Mouse (Mus musculus) ES-E14 (cell line): ENCODE results near the gene Senp3. TPM values are rescaled to one million over a fixed set of nuclear protein-coding genes. Genes with fewer than 3 reads are reported as not detected.

Experiments used
- DNase-seq: peaks from one replicate; pipeline ENCODE4 v3.0.0-alpha.2; 2013; ENCODE audit warnings: low read depth, low spot score
- H3K27ac ChIP-seq: 2 replicates; pipeline ENCODE4 v1.5.1; 2012; ENCODE audit warnings: low read depth, mild to moderate bottlenecking, low read length, moderate library complexity, mixed read lengths; ENCODE audit not compliant: poor library complexity, insufficient read depth, severe bottlenecking
- H3K36me3 ChIP-seq: 2 replicates; pipeline ENCODE4 v1.6.1; 2012; ENCODE audit warnings: mild to moderate bottlenecking, low read length, moderate library complexity, mixed read lengths; ENCODE audit not compliant: control insufficient read depth, poor library complexity, insufficient read depth, severe bottlenecking
- H3K4me1 ChIP-seq, 2 experiments: fragments of 150-350 bp in 1 of 2; sonication (generic) in 1 of 2; 2 replicates each; pipeline ENCODE4 v1.6.1; 2012; ENCODE audit warnings: low read length in 2 of 2, mild to moderate bottlenecking in 1 of 2, mixed read lengths in 1 of 2; ENCODE audit not compliant: control insufficient read depth in 2 of 2, insufficient read depth in 2 of 2, poor library complexity in 1 of 2
- H3K4me3 ChIP-seq, 2 experiments: fragments of 150-350 bp in 1 of 2; sonication (generic) in 1 of 2; 2 replicates each; pipeline ENCODE4 v1.5.1; 2012; ENCODE audit warnings: low read length in 2 of 2, low read depth in 1 of 2, mild to moderate bottlenecking in 1 of 2, mixed read lengths in 1 of 2; ENCODE audit not compliant: insufficient read depth in 1 of 2, poor library complexity in 1 of 2, severe bottlenecking in 1 of 2
- H3K9ac ChIP-seq: 2 replicates; pipeline ENCODE4 v1.6.1; 2012; ENCODE audit warnings: low read depth, mild to moderate bottlenecking, low read length, mixed read lengths; ENCODE audit not compliant: poor library complexity, insufficient read depth, severe bottlenecking
- H3K9me3 ChIP-seq: fragments of 150-350 bp; sonication (generic); 2 replicates; pipeline ENCODE4 v1.6.1; 2012; ENCODE audit warnings: low read depth, mild to moderate bottlenecking, low read length; ENCODE audit not compliant: control insufficient read depth, insufficient read depth
- CHD2 ChIP-seq: IDR thresholded peaks from 2 replicates; pipeline ENCODE4 v1.6.1; 2014; ENCODE audit warnings: mild to moderate bottlenecking, low read depth, low read length, inconsistent platforms
- HCFC1 ChIP-seq: IDR thresholded peaks from 2 replicates; pipeline ENCODE4 v1.6.1; 2012; ENCODE audit warnings: low read length, inconsistent platforms, borderline replicate concordance; ENCODE audit not compliant: insufficient read depth
- MAFK ChIP-seq: IDR thresholded peaks from 2 replicates; pipeline ENCODE4 v1.6.1; 2014; ENCODE audit warnings: mild to moderate bottlenecking, low read depth, low read length, inconsistent platforms; ENCODE audit not compliant: insufficient read depth
- ZC3H11A ChIP-seq: IDR thresholded peaks from 2 replicates; pipeline ENCODE4 v1.6.1; 2012; ENCODE audit warnings: low read depth, mild to moderate bottlenecking, inconsistent platforms, low read length, borderline replicate concordance
- ZNF384 ChIP-seq: IDR thresholded peaks from 2 replicates; pipeline ENCODE4 v1.6.1; 2012; ENCODE audit warnings: low read depth, low read length, inconsistent platforms
- in situ Hi-C, 2 experiments: fragments of 600-800 bp; cut with MboI; formaldehyde crosslinking; loops; one replicate each; pipeline ENCODE4 v1.15.1; 2025; ENCODE audit warnings: low sequenced_read_pairs in 2 of 2, inconsistent platforms in 1 of 2; ENCODE audit not compliant: unreplicated experiment in 2 of 2
- total RNA-seq: library from RNA; depleted of rRNA; stranded (reverse); fragments of 300-350 nt; gene quantifications from 2 replicates; pipeline ENCODE4 v1.2.3, GENCODE M21; 2012

The Senp3 gene
- total RNA-seq, 1 experiment = 282 TPM

GRCm38 (mm10) chr11:69699595-69699994, 17.7 kb upstream of the Senp3 start:
- H3K9me3 ChIP-seq = no peaks in the 10 kb centered on the region
- TF ChIP-seq ZNF384 (no peak), MAFK (no peak)
- H3K9ac ChIP-seq = no peak overlapping the region
- in situ Hi-C loops = no loop called here
- DNase-seq = no peak
- no peak overlapping the region for H3K4me3 ChIP-seq
- H3K4me1 ChIP-seq = peaks cover 10 to 32% of the 10 kb centered on the region in 2 experiments
- no peaks in the 10 kb centered on the region for H3K36me3 ChIP-seq
- peak overlapping the region; percentile 55; the same call in 1 of the 2 replicates for H3K27ac ChIP-seq

- DNase-seq = no peak
- in situ Hi-C loops = no loop called here
- peaks cover 10 to 32% of the 10 kb centered on the region in 2 experiments for H3K4me1 ChIP-seq
- no peaks in the 10 kb centered on the region for H3K9me3 ChIP-seq
- H3K4me3 ChIP-seq = no peak overlapping the region
- H3K36me3 ChIP-seq = no peaks in the 10 kb centered on the region
- TF ChIP-seq ZC3H11A = no peak
- TF ChIP-seq MAFK = no peak
- H3K9ac ChIP-seq = peak overlapping the region; percentile 63; the same call in 1 of the 2 replicates
- peak overlapping the region; percentile 72; the same call in 1 of the 2 replicates for H3K27ac ChIP-seq
Observed at GRCm38 (mm10) chr11:69698574-69698973, 16.7 kb upstream of the Senp3 start.

- TF ChIP-seq ZNF384 = no peak
- no peak for TF ChIP-seq CHD2
- TF ChIP-seq HCFC1 = no peak
- no peak for TF ChIP-seq ZC3H11A
- no peak for TF ChIP-seq MAFK
- Histone ChIP-seq H3K4me1 (peaks cover 10 to 33% of the 10 kb centered on the region in 2 experiments), H3K9ac (peak overlapping the region; percentile 26; the same call in 1 of the 2 replicates), H3K36me3 (no peaks in the 10 kb centered on the region), H3K9me3 (no peaks in the 10 kb centered on the region), H3K27ac (no peak overlapping the region; the same call in 1 of the 2 replicates), H3K4me3 (no peak overlapping the region)
- no peak for DNase-seq
- in situ Hi-C loops = no loop called here
Observed at GRCm38 (mm10) chr11:69697396-69697795, 15.5 kb upstream of the Senp3 start.

- Histone ChIP-seq H3K9me3 (no peaks in the 10 kb centered on the region), H3K4me1 (peaks cover 7 to 32% of the 10 kb centered on the region in 2 experiments), H3K9ac (peak within 1 kb of the TSS; percentile 78), H3K27ac (peak within 1 kb of the TSS; percentile 59), H3K36me3 (peaks cover 8% of the 10 kb centered on the region; the same call in 1 of the 2 replicates), H3K4me3 (peak within 1 kb of the TSS; percentile 55 to 66)
- in situ Hi-C loops = no loop called here
- no peak for TF ChIP-seq CHD2
- no peak for TF ChIP-seq HCFC1
- no peak for TF ChIP-seq ZC3H11A
- TF ChIP-seq ZNF384 = no peak
- no peak for TF ChIP-seq MAFK
- no peak for DNase-seq
Observed at GRCm38 (mm10) chr11:69695361-69696181, 13.7 kb upstream of the Senp3 start, which contains the start of the genes Tnfsf12 and Tnfsfm13. Gene Tnfsf12, minus strand, starts transcription at chr11:69695849. Gene Tnfsfm13, minus strand, starts transcription at chr11:69696098.

DNA sequence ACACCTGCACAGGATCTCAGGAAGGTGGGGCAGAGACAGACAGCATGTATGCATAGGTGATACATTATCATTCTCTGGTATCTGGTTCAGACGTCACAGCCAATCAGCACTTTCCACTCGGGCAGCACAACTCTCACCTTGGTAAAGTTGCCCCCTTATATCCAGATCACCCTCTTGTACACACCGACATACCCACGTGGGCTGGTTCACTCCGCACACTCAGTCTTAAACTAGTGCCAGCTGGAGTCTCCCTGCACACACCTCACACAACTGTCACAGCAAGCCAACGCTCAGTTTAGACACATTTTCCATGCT, 13.1 kb upstream of the Senp3 start:
- Histone ChIP-seq H3K4me1 (peaks cover 9 to 34% of the 10 kb centered on the region in 2 experiments), H3K4me3 (peak overlapping the region; percentile 55 to 66; a peak in 2 of 4 replicates), H3K36me3 (peaks cover 8% of the 10 kb centered on the region; the same call in 1 of the 2 replicates), H3K27ac (no peak overlapping the region), H3K9me3 (no peaks in the 10 kb centered on the region), H3K9ac (peak overlapping the region; percentile 78; the same call in 1 of the 2 replicates)
- in situ Hi-C loops = no loop called here
- TF ChIP-seq ZNF384 = no peak
- no peak for TF ChIP-seq MAFK
- TF ChIP-seq HCFC1 = no peak
- no peak for TF ChIP-seq CHD2
- no peak for TF ChIP-seq ZC3H11A
- no peak for DNase-seq
